10 mouse cellular contexts compared by ENCODE assay signal in the genomic region with DNA sequence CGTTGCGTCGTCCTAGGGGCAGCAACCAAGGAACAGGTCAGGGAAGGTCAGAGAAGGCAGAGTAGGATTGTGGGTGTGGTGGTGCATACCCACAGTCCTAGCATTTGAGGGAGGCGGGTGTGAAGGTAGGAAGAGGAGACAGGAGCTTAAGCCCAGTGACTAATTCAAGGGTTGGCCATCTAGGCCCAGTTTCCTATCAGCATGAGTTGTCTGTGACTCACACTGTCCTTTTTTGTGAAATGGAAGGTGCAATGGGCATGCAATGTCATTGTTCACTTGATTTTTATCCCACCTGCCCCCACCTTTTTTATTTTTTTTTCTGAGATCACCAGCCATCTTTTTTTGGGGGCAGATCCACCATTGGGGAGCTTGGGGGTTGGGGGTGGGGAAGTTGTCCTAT. TPM values are rescaled to one million over a fixed set of nuclear protein-coding genes. Genes with fewer than 3 reads are reported as not detected.
DNase-seq lines count a peak whose midpoint lies in the region; ATAC-seq lines count a peak whose summit lies in the region.
"Had no signal": no experiment of that assay in that cellular context is flagged by ENCODE, and none has a peak within 500 bp of the region (broad histone marks: within the 10 kb centered on the region; RNA-seq: fewer than 3 reads in every experiment).

No protein-coding gene starts in this region.

- peaks cover 42 to 62% of the 10 kb centered on the region in 2 experiments for H3K4me1 ChIP-seq in heart, embryonic 14.5 days (ENCODE audit: control insufficient read depth in 2 of 2, insufficient read depth in 2 of 2, low read length in 2 of 2)
- H3K4me1 ChIP-seq in intestine, embryonic 16.5 days (ENCODE audit: control insufficient read depth, insufficient read depth, low read length) = peaks cover 22% of the 10 kb centered on the region

- no peak overlapping the region for H3K4me2 ChIP-seq in heart, embryonic 14.5 days (ENCODE audit: low read length)
- H3K4me2 ChIP-seq in intestine, embryonic 16.5 days (ENCODE audit: low read depth, low read length) = no peak overlapping the region
- H3K4me2 ChIP-seq: liver, embryonic 11.5 days had no signal

- H3K36me3 ChIP-seq in heart, embryonic 14.5 days (ENCODE audit: control insufficient read depth, insufficient read depth, low read length) = no peaks in the 10 kb centered on the region
- H3K36me3 ChIP-seq in intestine, embryonic 16.5 days (ENCODE audit: control insufficient read depth, insufficient read depth, low read length) = no peaks in the 10 kb centered on the region

- no peak overlapping the region for H3K4me3 ChIP-seq in heart, embryonic 14.5 days (ENCODE audit: control insufficient read depth in 1 of 2, insufficient read depth in 1 of 2, low read depth in 1 of 2, low read length in 2 of 2)
- H3K4me3 ChIP-seq in intestine, embryonic 16.5 days (ENCODE audit: low read length) = no peak overlapping the region

- no peaks in the 10 kb centered on the region for H3K9me3 ChIP-seq in heart, embryonic 14.5 days (ENCODE audit: control insufficient read depth, low read length)
- no peaks in the 10 kb centered on the region for H3K9me3 ChIP-seq in intestine, embryonic 16.5 days (ENCODE audit: control insufficient read depth, low read length)

- H3K27ac ChIP-seq in heart, embryonic 14.5 days (replicated peaks in 1 of 2; ENCODE audit: control insufficient read depth in 1 of 2, insufficient read depth in 1 of 2, low read depth in 2 of 2, low read length in 2 of 2) = peak overlapping the region; percentile 84 to 86
- peak overlapping the region; percentile 7; the same call in 1 of the 2 replicates for H3K27ac ChIP-seq in intestine, embryonic 16.5 days (ENCODE audit: low read length)

- no peaks in the 10 kb centered on the region for H3K27me3 ChIP-seq in heart, embryonic 14.5 days (ENCODE audit: control insufficient read depth, insufficient read depth, low read length)
- no peaks in the 10 kb centered on the region for H3K27me3 ChIP-seq in intestine, embryonic 16.5 days (replicated peaks; ENCODE audit: control insufficient read depth, insufficient read depth, low read length)

- 0 out of 2 replicates have a peak overlapping the region, but pooled peaks have one; percentile 10 for H3K9ac ChIP-seq in heart, embryonic 14.5 days (ENCODE audit: low read length)
- H3K9ac ChIP-seq in intestine, embryonic 16.5 days (ENCODE audit: low read depth, low read length) = no peak overlapping the region

- no peak for ATAC-seq in heart, embryonic 14.5 days (ENCODE audit: insufficient number of reproducible peaks, insufficient read depth, low FRiP score, low read depth)
- no peak for ATAC-seq in intestine, embryonic 16.5 days

- intact Hi-C loops in gastrocnemius, postnatal 36 days (cut with DNase I) = no loop called here

- no peak for DNase-seq in heart, adult 8-10 months (ENCODE audit: low spot score)
- peak; percentile 48 for DNase-seq in 3134 (ENCODE audit: extremely low read depth, insufficient read length, low spot score)
- DNase-seq in brain, adult 2 months (ENCODE audit: low read depth, low spot score) = peak; percentile 59
- DNase-seq in adrenal gland, postnatal 36 days = no peak
- no peak for DNase-seq in gastrocnemius, postnatal 36 days
- no peak for DNase-seq in urinary bladder, postnatal 25 days (ENCODE audit: low spot score)
- DNase-seq: thymus, postnatal 14 days had no signal

- 88% methylated on average over 4 of the region's 4 CpGs for WGBS in heart, embryonic 14.5 days
- 92% methylated on average over 4 of the region's 4 CpGs for WGBS in intestine, embryonic 16.5 days

RNA-seq across cellular contexts. Expression of a gene that starts 29.5 kb away (rescaled TPM):
- polyA plus RNA-seq in heart, embryonic 14.5 days (2014; fragmentation: Nextera tagmentation; extraction: Ambion mirVana) = 60.0 and 73.5 TPM in 2 replicates
- total RNA-seq in heart, adult 8-10 months (2022) = 100 to 1,000 TPM in 3 of 4 experiments, 10 to 100 TPM in 1; 96.9 to 118 (median 112) TPM
- 15.8 and 15.9 TPM in 2 replicates for polyA plus RNA-seq in intestine, embryonic 16.5 days (2015; fragmentation: Nextera tagmentation; extraction: Ambion mirVana)
- 10 to 100 TPM; 38.5 to 94.6 TPM for total RNA-seq in adrenal gland, postnatal 36 days (2021)
- 10 to 100 TPM; 27.6 to 37.8 TPM for total RNA-seq in gastrocnemius, postnatal 36 days (2021)

Comparison
In these comparisons a context has a peak if more than half of its experiments do, and no peak if none do; other contexts are left out.
1. DNase-seq: peak in 3134 (single experiment) and brain, adult 2 months (single experiment); none in heart, adult 8-10 months (single experiment), adrenal gland, postnatal 36 days (0 of 2), gastrocnemius, postnatal 36 days (0 of 2) and urinary bladder, postnatal 25 days (single experiment).